Mouse (Mus musculus): ENCODE results near the gene Ehbp1.

The Ehbp1 gene

GRCm38 (mm10) chr11:22055908-22056307 is 286.2 kb downstream of the Ehbp1 start:
- DNase-seq (ENCODE audit: low spot score) = no peak

- no peak for DNase-seq (ENCODE audit: low spot score)
Measured at GRCm38 (mm10) chr11:22053034-22053668, 288.9 kb downstream of the Ehbp1 start.

GRCm38 (mm10) chr11:22050864-22051263 is 291.2 kb downstream of the Ehbp1 start:
- DNase-seq (ENCODE audit: low spot score) = no peak

GRCm38 (mm10) chr11:22039854-22040426 is 302.2 kb downstream of the Ehbp1 start:
- no peak for DNase-seq (ENCODE audit: low spot score)

GRCm38 (mm10) chr11:22034564-22035105 is 307.5 kb downstream of the Ehbp1 start:
- DNase-seq (ENCODE audit: low spot score) = no peak

- DNase-seq (ENCODE audit: low spot score) = no peak
Measured at GRCm38 (mm10) chr11:22033582-22033981, 308.5 kb downstream of the Ehbp1 start.

- no peak for DNase-seq (ENCODE audit: low spot score)
Measured at GRCm38 (mm10) chr11:22020602-22021001, 321.5 kb downstream of the Ehbp1 start.

GRCm38 (mm10) chr11:22017444-22017843 is 324.6 kb downstream of the Ehbp1 start:
- no peak for DNase-seq (ENCODE audit: low spot score)

- no peak for DNase-seq (ENCODE audit: low spot score)
Measured at GRCm38 (mm10) chr11:22016341-22016740, 325.8 kb downstream of the Ehbp1 start.

GRCm38 (mm10) chr11:22008817-22009216 is 333.3 kb downstream of the Ehbp1 start:
- no peak for DNase-seq (ENCODE audit: low spot score)

GRCm38 (mm10) chr11:22008129-22008596 is 333.9 kb downstream of the Ehbp1 start:
- no peak for DNase-seq (ENCODE audit: low spot score)

GRCm38 (mm10) chr11:22007781-22008110 is 334.3 kb downstream of the Ehbp1 start:
- no peak for DNase-seq (ENCODE audit: low spot score)

- DNase-seq (ENCODE audit: low spot score) = no peak
Measured at GRCm38 (mm10) chr11:22007088-22007780, 334.9 kb downstream of the Ehbp1 start.

GRCm38 (mm10) chr11:22006471-22007087 is 335.5 kb downstream of the Ehbp1 start:
- no peak for DNase-seq (ENCODE audit: low spot score)

GRCm38 (mm10) chr11:22005281-22005870 is 336.7 kb downstream of the Ehbp1 start:
- no peak for DNase-seq (ENCODE audit: low spot score)

- DNase-seq (ENCODE audit: low spot score) = no peak
Measured at GRCm38 (mm10) chr11:22004331-22004841, 337.7 kb downstream of the Ehbp1 start.

- DNase-seq (ENCODE audit: low spot score) = no peak
Measured at GRCm38 (mm10) chr11:22003341-22003981, 338.6 kb downstream of the Ehbp1 start.

- no peak for DNase-seq (ENCODE audit: low spot score)
Measured at GRCm38 (mm10) chr11:22002783-22003340, 339.2 kb downstream of the Ehbp1 start, which contains the start of gene Otx1. Gene Otx1, minus strand, starts transcription at chr11:22002897.

- DNase-seq (ENCODE audit: low spot score) = no peak
Measured at GRCm38 (mm10) chr11:22002062-22002782, 339.9 kb downstream of the Ehbp1 start.

GRCm38 (mm10) chr11:22001321-22002061 is 340.6 kb downstream of the Ehbp1 start:
- DNase-seq (ENCODE audit: low spot score) = no peak

All from ovary, postnatal 14 days (tissue).